Mouse (Mus musculus) heart, embryonic 15.5 days (tissue): ENCODE measurements around the gene Gatad2b. TPM values are rescaled to one million over a fixed set of nuclear protein-coding genes. Genes with fewer than 3 reads are reported as not detected.
A peak's percentile ranks its signal among the peaks of the same experiment; 100 is the strongest.

ENCODE experiments used
- ATAC-seq: fragments of 200-750 bp; cut with Nextera tagmentation; replicated peaks from 2 replicates; pipeline ENCODE4 v1.8.0; 2017; ENCODE audit warnings: low read depth, moderate TSS enrichment; ENCODE audit not compliant: insufficient number of reproducible peaks, insufficient read depth, low FRiP score
- H3K27ac ChIP-seq: fragments of 300-500 bp; sonication (generic); 2 replicates; pipeline ENCODE4 v1.5.1; 2015; ENCODE audit warnings: mild to moderate bottlenecking, inconsistent platforms
- H3K27me3 ChIP-seq: fragments of 300-500 bp; sonication (generic); 2 replicates; pipeline ENCODE4 v1.6.1; 2015; ENCODE audit warnings: inconsistent platforms
- H3K36me3 ChIP-seq: fragments of 300-500 bp; sonication (generic); 2 replicates; pipeline ENCODE4 v1.6.1; 2015; ENCODE audit warnings: mild to moderate bottlenecking, inconsistent platforms
- H3K4me1 ChIP-seq: fragments of 300-500 bp; sonication (generic); replicated peaks from 2 replicates; pipeline ENCODE4 v1.6.1; 2015; ENCODE audit warnings: inconsistent platforms
- H3K4me2 ChIP-seq: fragments of 300-500 bp; sonication (generic); 2 replicates; pipeline ENCODE4 v1.6.1; 2015; ENCODE audit warnings: inconsistent platforms, mild to moderate bottlenecking, moderate library complexity
- H3K4me3 ChIP-seq: fragments of 300-500 bp; sonication (generic); 2 replicates; pipeline ENCODE4 v1.5.1; 2015; ENCODE audit warnings: mild to moderate bottlenecking, inconsistent platforms
- H3K9ac ChIP-seq: fragments of 300-500 bp; sonication (generic); 2 replicates; pipeline ENCODE4 v1.6.1; 2015; ENCODE audit warnings: mild to moderate bottlenecking, inconsistent platforms
- H3K9me3 ChIP-seq: fragments of 300-500 bp; sonication (generic); replicated peaks from 2 replicates; pipeline ENCODE4 v1.6.1; 2016; ENCODE audit warnings: inconsistent platforms
- WGBS: fragments of 180-500 bp; shearing (Covaris S2); methylation state at CpG from one replicate; pipeline ENCODE4 v1.1.7; 2015; ENCODE audit warnings: mixed read lengths; 5-methylcytosine and 5-hydroxymethylcytosine counted together
- polyA plus RNA-seq: library from polyadenylated mRNA; unstranded; fragments of >200 nt; fragmentation: Nextera tagmentation; extraction: Ambion mirVana; gene quantifications from 2 replicates; pipeline ENCODE4 v1.2.1, GENCODE M21; 2015

The Gatad2b gene
- polyA plus RNA-seq, 1 experiment from 2014 or later: 7.1 TPM

GRCm38 (mm10) chr3:90254419-90255193 is 38.4 kb upstream of the Gatad2b start:
- H3K27ac ChIP-seq: peak overlapping the region; percentile 92
- peak overlapping the region; percentile 94 for H3K9ac ChIP-seq
- H3K4me2 ChIP-seq: peak overlapping the region; percentile 73
- peak; percentile 62 for ATAC-seq
- peak overlapping the region; percentile 97 for H3K4me3 ChIP-seq
- peaks cover 17% of the 10 kb centered on the region for H3K4me1 ChIP-seq
- no peaks in the 10 kb centered on the region for H3K9me3 ChIP-seq
- under 1% methylated on average over 41 of the region's 41 CpGs for WGBS
- no peaks in the 10 kb centered on the region for H3K27me3 ChIP-seq
- peaks cover 36% of the 10 kb centered on the region for H3K36me3 ChIP-seq

- H3K4me2 ChIP-seq: peak overlapping the region; percentile 73
- 16% methylated on average over 2 of the region's 2 CpGs for WGBS
- peaks cover 17% of the 10 kb centered on the region for H3K4me1 ChIP-seq
- no peak for ATAC-seq
- H3K27me3 ChIP-seq: no peaks in the 10 kb centered on the region
- H3K9ac ChIP-seq: peak overlapping the region; percentile 94
- H3K9me3 ChIP-seq: no peaks in the 10 kb centered on the region
- peak overlapping the region; percentile 97 for H3K4me3 ChIP-seq
- H3K36me3 ChIP-seq: peaks cover 42% of the 10 kb centered on the region
- peak overlapping the region; percentile 92; the same call in 1 of the 2 replicates for H3K27ac ChIP-seq
Observed at GRCm38 (mm10) chr3:90255194-90255565, 37.8 kb upstream of the Gatad2b start.

- peak overlapping the region; percentile 73; the same call in 1 of the 2 replicates for H3K4me2 ChIP-seq
- H3K9ac ChIP-seq: no peak overlapping the region
- peaks cover 14% of the 10 kb centered on the region for H3K4me1 ChIP-seq
- no peaks in the 10 kb centered on the region for H3K27me3 ChIP-seq
- no peak overlapping the region for H3K4me3 ChIP-seq
- 90% methylated on average over 14 of the region's 14 CpGs for WGBS
- H3K9me3 ChIP-seq: no peaks in the 10 kb centered on the region
- no peak for ATAC-seq
- no peak overlapping the region for H3K27ac ChIP-seq
- peaks cover 45% of the 10 kb centered on the region for H3K36me3 ChIP-seq
Observed at GRCm38 (mm10) chr3:90255784-90256353, 37.1 kb upstream of the Gatad2b start.

GRCm38 (mm10) chr3:90256731-90257530 is 36.0 kb upstream of the Gatad2b start:
- H3K4me2 ChIP-seq: no peak overlapping the region
- 88% methylated on average over 19 of the region's 19 CpGs for WGBS
- H3K9ac ChIP-seq: no peak overlapping the region
- no peaks in the 10 kb centered on the region for H3K27me3 ChIP-seq
- ATAC-seq: no peak
- H3K4me1 ChIP-seq: peaks cover 14% of the 10 kb centered on the region
- no peaks in the 10 kb centered on the region for H3K9me3 ChIP-seq
- H3K4me3 ChIP-seq: no peak overlapping the region
- no peak overlapping the region for H3K27ac ChIP-seq
- H3K36me3 ChIP-seq: peaks cover 43% of the 10 kb centered on the region

GRCm38 (mm10) chr3:90258521-90258920 is 34.5 kb upstream of the Gatad2b start:
- ATAC-seq: no peak
- peaks cover 11% of the 10 kb centered on the region for H3K4me1 ChIP-seq
- no peaks in the 10 kb centered on the region for H3K27me3 ChIP-seq
- peaks cover 59% of the 10 kb centered on the region for H3K36me3 ChIP-seq
- H3K27ac ChIP-seq: no peak overlapping the region
- no peak overlapping the region for H3K9ac ChIP-seq
- H3K9me3 ChIP-seq: no peaks in the 10 kb centered on the region
- whole genome bisulfite sequencing: 85% methylated on average over 4 of the region's 4 CpGs
- H3K4me3 ChIP-seq: no peak overlapping the region
- no peak overlapping the region for H3K4me2 ChIP-seq

GRCm38 (mm10) chr3:90263121-90263771 is 29.7 kb upstream of the Gatad2b start:
- no peak overlapping the region for H3K9ac ChIP-seq
- ATAC-seq: no peak
- H3K27me3 ChIP-seq: no peaks in the 10 kb centered on the region
- H3K4me2 ChIP-seq: no peak overlapping the region
- H3K9me3 ChIP-seq: no peaks in the 10 kb centered on the region
- no peak overlapping the region for H3K27ac ChIP-seq
- WGBS: 87% methylated on average over 5 of the region's 5 CpGs
- H3K4me3 ChIP-seq: no peak overlapping the region
- H3K36me3 ChIP-seq: peaks cover 55% of the 10 kb centered on the region
- peaks cover 20% of the 10 kb centered on the region for H3K4me1 ChIP-seq

GRCm38 (mm10) chr3:90264687-90265033 is 28.3 kb upstream of the Gatad2b start:
- H3K27me3 ChIP-seq: no peaks in the 10 kb centered on the region
- peak overlapping the region; percentile 88 for H3K9ac ChIP-seq
- ATAC-seq: no peak

GRCm38 (mm10) chr3:90265034-90265931 is 27.7 kb upstream of the Gatad2b start, which contains the start of gene Dennd4b:
Dennd4b (plus strand) TSS chr3:90265185.
- Histone ChIP-seq H3K36me3 (peaks cover 34% of the 10 kb centered on the region), H3K27me3 (no peaks in the 10 kb centered on the region), H3K4me2 (peak within 1 kb of the TSS; percentile 89), H3K9me3 (no peaks in the 10 kb centered on the region), H3K27ac (peak within 1 kb of the TSS; percentile 100), H3K9ac (peak within 1 kb of the TSS; percentile 88), H3K4me3 (peak within 1 kb of the TSS; percentile 79), H3K4me1 (peaks cover 20% of the 10 kb centered on the region)
- ATAC-seq: peak; percentile 90
- under 1% methylated on average over 70 of the region's 87 CpGs for WGBS

More at GRCm38 (mm10) chr3:90264687-90265033, 28.3 kb upstream of the Gatad2b start:
- Histone ChIP-seq H3K9me3 (no peaks in the 10 kb centered on the region), H3K4me3 (peak overlapping the region; percentile 79), H3K4me1 (peaks cover 20% of the 10 kb centered on the region), H3K27ac (peak overlapping the region; percentile 100; the same call in 1 of the 2 replicates), H3K4me2 (peak overlapping the region; percentile 89), H3K36me3 (peaks cover 41% of the 10 kb centered on the region)
- WGBS: 32% methylated on average over 10 of the region's 10 CpGs

GRCm38 (mm10) chr3:90265932-90266741 is 26.8 kb upstream of the Gatad2b start:
- WGBS: 14% methylated on average over 16 of the region's 16 CpGs
- peak overlapping the region; percentile 89 for H3K4me2 ChIP-seq
- no peaks in the 10 kb centered on the region for H3K9me3 ChIP-seq
- no peaks in the 10 kb centered on the region for H3K27me3 ChIP-seq
- peak overlapping the region; percentile 88 for H3K9ac ChIP-seq
- peaks cover 32% of the 10 kb centered on the region for H3K36me3 ChIP-seq
- peak overlapping the region; percentile 79 for H3K4me3 ChIP-seq
- peak overlapping the region; percentile 100 for H3K27ac ChIP-seq
- H3K4me1 ChIP-seq: peaks cover 20% of the 10 kb centered on the region
- peak; percentile 48 for ATAC-seq
